Mouse (Mus musculus) ES-E14 (cell line): ENCODE measurements at regions not wholly inside any gene's neighbourhood (a gene's known extent, or its start where the extent isn't known, plus 50 kb on each side); places are given as distances from the start of the nearest gene placed in this dataset.

Source experiments
- CHD2 ChIP-seq: IDR thresholded peaks from 2 replicates; pipeline ENCODE4 v1.6.1; 2014; ENCODE audit warnings: mild to moderate bottlenecking, low read depth, low read length, inconsistent platforms
- HCFC1 ChIP-seq: IDR thresholded peaks from 2 replicates; pipeline ENCODE4 v1.6.1; 2012; ENCODE audit warnings: low read length, inconsistent platforms, borderline replicate concordance; ENCODE audit not compliant: insufficient read depth
- MAFK ChIP-seq: IDR thresholded peaks from 2 replicates; pipeline ENCODE4 v1.6.1; 2014; ENCODE audit warnings: mild to moderate bottlenecking, low read depth, low read length, inconsistent platforms; ENCODE audit not compliant: insufficient read depth
- ZC3H11A ChIP-seq: IDR thresholded peaks from 2 replicates; pipeline ENCODE4 v1.6.1; 2012; ENCODE audit warnings: low read depth, mild to moderate bottlenecking, inconsistent platforms, low read length, borderline replicate concordance
- ZNF384 ChIP-seq: IDR thresholded peaks from 2 replicates; pipeline ENCODE4 v1.6.1; 2012; ENCODE audit warnings: low read depth, low read length, inconsistent platforms

- no peak for TF ChIP-seq HCFC1
- no peak for TF ChIP-seq ZC3H11A
- TF ChIP-seq CHD2, result no peak
- TF ChIP-seq MAFK, result no peak
- no peak for TF ChIP-seq ZNF384
Observed at GRCm38 (mm10) chr3:34795103-34795983, 145.1 kb downstream of the Sox2 start.
